Mouse (Mus musculus) left cerebral cortex, postnatal 36 days (tissue): Measurements from ENCODE around the gene Maml3. TPM values are rescaled to one million over a fixed set of nuclear protein-coding genes. Genes with fewer than 3 reads are reported as not detected.

ENCODE experiments used
- DNase-seq, 2 experiments: peaks; one replicate each; pipeline ENCODE4 v3.0.0; 2021 to 2022; ENCODE audit warnings: low spot score in 2 of 2, mixed read lengths in 1 of 2
- intact Hi-C: fragments of 180-260 bp; cut with DNase I; formaldehyde crosslinking; loops from one replicate; pipeline ENCODE4 v1.15.1; 2025
- total RNA-seq, 2 experiments: library from RNA; stranded (reverse); gene quantifications; 2 replicates each; pipeline ENCODE4 v1.2.3; 2021

The Maml3 gene
- total RNA-seq, 2 experiments from 2014 or later = 6.2 to 11.9 TPM

DNA sequence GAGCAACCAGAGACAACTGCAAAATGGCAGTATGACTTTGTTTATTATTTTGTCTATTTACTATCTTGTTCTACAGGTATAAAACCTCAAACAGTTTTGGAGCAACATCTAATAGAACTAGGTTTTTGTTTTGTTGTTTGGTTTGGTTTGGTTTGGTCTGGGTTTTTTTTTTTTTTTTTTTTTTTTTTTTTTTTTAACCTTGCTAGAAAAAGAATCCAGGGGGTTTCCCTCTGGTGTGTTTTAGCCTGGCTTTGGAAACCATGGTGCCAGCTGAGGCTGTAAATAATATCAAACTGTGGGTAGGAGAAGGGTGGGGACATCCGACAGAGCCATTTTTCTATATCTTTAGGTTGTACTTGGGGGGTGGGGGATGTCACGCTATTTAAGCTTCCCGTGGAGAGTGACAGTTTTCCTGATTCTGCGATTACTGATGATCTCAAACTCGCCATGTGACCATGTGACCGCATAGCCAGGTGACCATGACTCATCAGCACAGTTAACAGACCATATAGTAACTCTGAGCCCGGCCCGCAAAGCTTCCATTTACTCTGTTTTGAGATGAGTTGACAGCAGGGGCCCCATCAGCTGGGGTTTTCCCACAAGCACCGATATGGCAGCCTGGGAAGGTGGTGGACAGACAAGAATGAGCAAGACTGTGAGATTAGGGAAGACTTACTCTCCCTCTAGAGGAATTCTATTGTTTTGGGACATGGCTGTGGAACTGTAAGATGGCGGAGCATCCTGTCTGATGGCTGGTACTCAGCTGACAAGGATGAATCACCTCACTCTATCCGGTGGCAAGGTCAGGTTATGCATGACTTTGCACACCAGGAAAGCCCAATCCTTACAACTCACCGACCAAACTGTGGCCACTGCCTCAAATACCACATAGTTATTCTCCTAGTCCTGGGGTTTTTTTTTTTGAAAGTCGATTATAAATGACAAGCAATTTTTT lies 170.1 kb downstream of the Maml3 start:
- intact Hi-C loops = no loop called here
- no peak for DNase-seq

GRCm38 (mm10) chr3:51928188-51928587 lies 176.7 kb downstream of the Maml3 start:
- DNase-seq = no peak
- intact Hi-C loops = no loop called here

DNA sequence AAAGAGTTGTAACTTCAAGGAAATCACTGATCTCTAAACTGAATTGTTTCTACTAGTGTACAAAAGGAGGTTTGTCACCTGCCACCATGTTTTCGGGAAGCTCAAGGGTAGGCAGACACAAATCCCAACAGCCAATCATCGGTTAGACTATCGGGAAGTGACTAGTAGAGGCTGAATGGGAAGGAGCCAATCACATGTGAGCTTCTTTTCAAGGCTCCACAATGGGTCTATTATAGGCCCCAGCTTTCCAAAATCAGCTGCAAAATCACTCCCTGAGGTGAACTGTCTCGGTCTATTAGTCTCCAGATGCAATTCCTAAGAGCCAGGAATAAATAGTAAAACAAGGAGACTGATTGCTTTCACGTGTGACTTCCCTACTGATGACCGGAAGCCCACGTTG lies 177.3 kb downstream of the Maml3 start:
- no peak for DNase-seq
- intact Hi-C loops = no loop called here

GRCm38 (mm10) chr3:51927043-51927442 lies 177.8 kb downstream of the Maml3 start:
- intact Hi-C loops = no loop called here
- no peak for DNase-seq

- DNase-seq = no peak
- intact Hi-C loops = no loop called here
Measured at GRCm38 (mm10) chr3:51925758-51926157, 179.1 kb downstream of the Maml3 start.

DNA sequence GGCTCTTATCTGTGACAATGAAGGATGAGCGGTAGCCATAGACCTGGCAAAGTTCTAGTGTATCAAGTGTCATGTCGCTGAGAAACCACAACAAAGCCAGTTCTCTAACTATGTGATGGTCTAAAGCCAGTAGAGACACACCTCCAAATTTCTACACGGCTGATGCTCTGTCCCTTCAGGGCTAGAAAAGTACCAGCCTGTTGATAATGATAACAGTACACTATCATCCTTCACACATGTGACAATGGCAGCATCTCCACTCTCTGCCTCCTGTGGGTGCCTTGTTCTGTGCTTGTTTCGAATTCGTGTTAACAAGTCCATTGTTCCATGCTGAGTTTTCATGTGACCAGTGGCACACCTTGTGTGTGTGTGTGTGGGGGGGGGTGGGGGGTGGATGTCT lies 180.2 kb downstream of the Maml3 start:
- no peak for DNase-seq
- intact Hi-C loops = no loop called here

- no peak for DNase-seq
- intact Hi-C loops = no loop called here
Measured at GRCm38 (mm10) chr3:51923800-51924199, 181.1 kb downstream of the Maml3 start.

DNA sequence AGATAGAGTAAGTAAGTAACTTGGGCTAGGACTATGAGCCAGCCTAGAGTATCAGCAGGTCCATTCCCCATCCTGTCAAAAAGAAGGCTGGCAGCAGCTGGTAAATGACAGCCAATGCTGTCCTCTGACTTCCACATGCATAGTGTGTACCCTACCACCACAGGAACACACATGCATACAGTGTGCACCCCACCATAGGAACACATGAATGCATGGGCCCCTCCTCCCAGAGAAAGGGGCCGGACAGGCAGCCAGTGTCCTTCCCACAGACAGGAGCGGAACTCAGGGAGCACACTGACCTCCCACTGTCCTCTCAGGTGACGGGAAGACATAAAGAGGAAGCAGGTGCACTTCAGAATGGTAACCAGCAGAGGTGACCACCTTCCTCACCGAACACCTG lies 188.0 kb downstream of the Maml3 start:
- intact Hi-C loops = loop anchor here (5.0 to 10.0 kb wide), 3 partner anchors 45 to 188 kb away; partner anchors contain the start of gene Maml3
- no peak for DNase-seq

- intact Hi-C loops = loop anchor here (5.0 to 10.0 kb wide), 3 partner anchors 44 to 189 kb away; partner anchors contain the start of gene Maml3
- peak; percentile 81 to 83 for DNase-seq
Measured at GRCm38 (mm10) chr3:51916060-51916870, 188.6 kb downstream of the Maml3 start.

- DNase-seq = no peak
- intact Hi-C loops = loop anchor here (5.0 to 10.0 kb wide), 3 partner anchors 43 to 189 kb away; partner anchors contain the start of gene Maml3
Measured at GRCm38 (mm10) chr3:51915415-51915814, 189.5 kb downstream of the Maml3 start.

GRCm38 (mm10) chr3:51914900-51915299 lies 190.0 kb downstream of the Maml3 start:
- no peak for DNase-seq
- intact Hi-C loops = loop anchor here (5.0 to 10.0 kb wide), 3 partner anchors 43 to 190 kb away; partner anchors contain the start of gene Maml3

DNA sequence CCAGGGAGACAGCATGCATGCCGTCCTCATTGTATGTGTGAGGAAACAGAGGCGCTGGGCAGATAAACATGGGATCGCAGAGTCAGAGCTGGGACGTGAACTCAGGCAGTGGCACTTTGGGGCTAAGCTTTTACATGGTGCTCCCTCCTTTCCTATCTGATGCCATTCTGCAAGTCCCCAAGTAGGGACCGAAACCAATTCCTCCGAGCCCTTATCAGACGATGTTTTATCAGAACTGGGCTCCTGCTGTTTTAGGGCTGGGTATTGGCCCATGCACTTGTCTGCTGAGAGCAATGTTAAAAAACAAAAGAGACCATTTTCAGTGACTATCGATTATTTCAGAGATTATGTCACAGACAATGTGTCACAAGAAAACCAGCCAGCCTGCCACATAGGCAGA lies 191.4 kb downstream of the Maml3 start:
- intact Hi-C loops = loop anchor here (10.0 kb wide), 1 partner anchor 191 kb away; the partner anchor contains the start of gene Maml3
- no peak for DNase-seq

GRCm38 (mm10) chr3:51912214-51912613 lies 192.7 kb downstream of the Maml3 start:
- intact Hi-C loops = loop anchor here (10.0 kb wide), 1 partner anchor 193 kb away; the partner anchor contains the start of gene Maml3
- no peak for DNase-seq

- intact Hi-C loops = no loop called here
- no peak for DNase-seq
Measured at GRCm38 (mm10) chr3:51908437-51908990, 196.4 kb downstream of the Maml3 start.

DNA sequence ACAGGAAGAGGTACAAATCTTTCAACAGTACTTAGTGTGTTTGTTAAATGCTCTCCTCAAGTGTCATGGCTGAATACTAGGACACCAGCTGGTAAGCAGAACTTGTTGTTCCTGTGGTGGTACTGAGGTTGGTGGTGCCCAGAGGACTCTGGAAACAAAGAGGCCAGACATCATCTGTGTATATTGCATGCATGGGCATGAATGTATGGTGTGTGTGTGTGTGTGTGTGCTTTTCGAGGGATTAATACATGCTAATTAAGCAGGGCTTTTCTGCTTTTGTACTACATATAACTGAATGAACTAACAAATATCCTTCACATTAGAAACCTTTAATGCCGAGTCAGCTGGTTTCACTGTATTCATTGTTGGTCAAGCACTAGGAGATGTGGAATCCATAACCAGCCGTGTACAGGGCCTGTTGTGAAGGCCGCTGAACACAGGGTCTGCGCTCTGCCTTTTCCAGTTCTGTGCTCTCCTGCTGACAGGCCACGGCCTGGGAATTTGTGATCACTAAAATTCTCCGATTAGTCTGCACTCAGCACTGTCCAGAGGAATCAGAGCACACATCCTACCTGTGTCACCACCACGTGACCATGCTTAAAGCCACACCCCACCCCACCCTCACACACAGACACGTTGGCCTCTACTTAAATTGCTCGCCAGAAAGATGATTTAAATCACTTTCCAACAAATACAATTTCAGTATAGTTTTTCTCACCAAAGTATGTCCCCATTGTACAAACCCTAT lies 197.6 kb downstream of the Maml3 start:
- DNase-seq = no peak
- intact Hi-C loops = no loop called here

DNA sequence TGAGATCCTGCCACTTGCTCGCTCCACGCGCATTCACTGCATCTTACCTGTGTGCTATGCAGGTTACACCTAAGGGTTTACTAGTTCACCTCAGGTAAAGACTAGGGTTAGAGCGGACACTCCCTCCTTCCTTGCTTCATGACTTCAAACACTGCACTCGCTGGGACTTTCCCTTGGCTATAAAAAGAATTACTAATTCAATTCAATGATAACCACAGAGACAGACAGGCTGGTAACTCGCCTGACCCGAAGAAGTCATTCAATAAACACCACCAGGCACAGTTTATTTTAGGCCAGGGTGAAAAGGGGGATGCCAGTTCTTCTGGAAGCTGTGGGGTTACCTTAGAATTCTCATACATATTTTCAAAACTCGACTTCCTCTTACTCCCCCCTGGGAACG lies 199.0 kb downstream of the Maml3 start:
- intact Hi-C loops = no loop called here
- no peak for DNase-seq

- intact Hi-C loops = no loop called here
- DNase-seq = no peak
Measured at GRCm38 (mm10) chr3:51904357-51904855, 200.5 kb downstream of the Maml3 start.

DNA sequence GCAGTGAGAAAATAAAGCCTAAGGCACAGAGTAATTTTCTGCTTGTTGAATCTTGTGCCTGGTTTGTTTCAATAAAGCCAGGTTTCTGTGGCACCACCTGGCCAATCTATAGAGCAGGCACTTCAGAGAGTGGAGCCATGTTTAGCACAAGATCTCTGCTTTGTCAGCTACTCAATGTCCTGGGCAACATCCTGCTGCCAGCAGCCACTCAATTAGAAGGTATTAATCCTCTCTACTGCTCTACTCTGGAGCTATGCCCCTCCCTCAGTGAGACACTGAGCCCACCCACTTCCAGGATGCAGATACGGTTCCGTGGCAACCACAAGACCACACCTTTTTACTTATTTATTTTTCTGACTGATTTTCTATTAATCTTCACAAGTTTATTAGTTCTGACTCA lies 203.7 kb downstream of the Maml3 start:
- no peak for DNase-seq
- intact Hi-C loops = no loop called here

DNA sequence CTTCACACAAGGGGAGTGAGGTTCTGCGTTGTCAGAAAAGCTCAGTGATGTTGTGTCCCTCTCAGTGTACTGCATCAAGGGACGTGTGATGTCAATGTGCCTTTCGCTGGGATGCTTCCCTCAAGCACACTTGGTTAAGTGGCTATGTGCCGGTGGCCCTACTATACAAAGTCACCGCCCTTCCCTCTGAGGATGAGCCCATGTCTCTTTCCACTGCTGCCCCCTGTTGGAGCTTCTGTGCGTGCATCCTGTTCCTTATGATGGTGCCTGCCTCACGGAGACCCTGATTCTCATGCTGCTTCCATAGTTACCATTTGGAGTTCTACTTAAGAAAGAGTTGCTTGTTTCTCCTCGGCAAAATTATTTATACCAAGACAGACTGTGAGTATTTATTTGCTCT lies 210.4 kb downstream of the Maml3 start:
- no peak for DNase-seq

More for the DNA sequence above, 210.4 kb downstream of the Maml3 start:
- intact Hi-C loops = no loop called here
